Mouse (Mus musculus): ENCODE data around the gene Atxn7.
"Not testable (repeated sequence)": the region's sequence is repeated elsewhere in the genome, so short reads cannot be mapped to it uniquely, and the experiment has no call there.

GRCm38 (mm10) chr14:13952151-13952550, 9.1 kb upstream of the Atxn7 start:
- TF ChIP-seq POLR2A (IDR thresholded peaks at IDR 0.05; ENCODE audit: borderline replicate concordance, insufficient read depth, low read length); CTCF (IDR thresholded peaks at IDR 0.05; ENCODE audit: borderline replicate concordance, insufficient read depth, low read depth, low read length): not testable (repeated sequence)
